Mouse (Mus musculus) left cerebral cortex, adult 2 months (tissue): ENCODE measurements around the gene Hoxa7. TPM values are rescaled to one million over a fixed set of nuclear protein-coding genes. Genes with fewer than 3 reads are reported as not detected.

Experiments
- DNase-seq, 2 experiments: peaks; one replicate each; pipeline ENCODE4 v3.0.0; 2021 to 2022; ENCODE audit warnings: low spot score in 2 of 2, mixed read lengths in 1 of 2; ENCODE audit errors: extremely low spot score in 1 of 2
- H3K27ac ChIP-seq: fragments of 200-600 bp; 2 replicates; pipeline ENCODE4 v1.8.1; 2022
- H3K4me3 ChIP-seq: fragments of 200-600 bp; 2 replicates; pipeline ENCODE4 v1.8.1; 2022
- CTCF ChIP-seq: fragments of 200-600 bp; IDR thresholded peaks from 2 replicates; pipeline ENCODE4 v1.8.1; 2022; ENCODE audit warnings: antibody characterized with exemption, mild to moderate bottlenecking, moderate library complexity
- intact Hi-C: fragments of 180-260 bp; cut with DNase I; formaldehyde crosslinking; loops from one replicate; pipeline ENCODE4 v1.15.1; 2025
- total RNA-seq, 2 experiments: library from RNA; stranded (reverse); gene quantifications; 2 replicates each; pipeline ENCODE4 v1.2.3; 2021

Hoxa7 gene
- total RNA-seq, 2 experiments from 2014 or later = not detected

DNA sequence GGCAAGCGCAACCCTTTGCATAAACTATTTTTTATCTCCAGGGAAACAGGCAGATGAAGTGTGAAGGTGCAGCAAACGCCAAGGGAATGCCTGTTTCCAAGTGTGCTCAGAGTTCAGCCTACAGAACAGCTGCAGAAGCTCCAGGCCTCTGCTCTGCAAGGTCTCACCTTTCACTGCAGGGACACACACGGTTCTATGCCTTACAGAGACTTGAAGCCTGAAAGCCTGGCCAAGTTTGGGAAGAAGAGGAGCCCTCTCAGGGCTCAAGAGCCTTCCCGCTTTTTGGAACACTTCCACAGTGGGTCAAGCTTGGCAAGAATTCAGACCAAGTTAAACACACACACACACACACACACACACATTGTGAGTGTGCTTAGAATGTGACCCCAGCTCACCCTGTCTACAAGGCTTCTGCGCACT, 32.5 kb downstream of the Hoxa7 start:
- TF ChIP-seq CTCF = no peak
- intact Hi-C loops = no loop called here
- Histone ChIP-seq H3K4me3 (no peak overlapping the region), H3K27ac (no peak overlapping the region)
- DNase-seq = no peak

DNA sequence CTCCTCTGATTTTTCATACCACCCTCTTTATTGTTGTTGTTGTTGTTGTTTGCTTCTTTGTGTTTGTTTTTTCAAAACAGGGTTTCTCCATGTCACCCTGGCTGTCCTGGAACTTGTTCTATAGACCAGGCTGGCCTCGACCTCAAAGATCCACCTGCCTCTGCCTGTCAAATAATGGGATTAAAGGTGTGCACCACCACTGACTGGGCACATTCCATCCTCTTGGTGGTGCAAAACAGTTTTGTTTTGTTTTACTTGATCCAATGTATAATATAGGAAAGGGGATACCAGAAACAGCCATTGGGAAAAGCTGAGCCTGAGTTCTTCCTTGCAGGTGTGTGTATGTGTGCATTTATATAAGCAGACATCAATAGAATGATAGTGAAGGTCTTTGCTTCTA, 35.2 kb downstream of the Hoxa7 start:
- Histone ChIP-seq H3K27ac (no peak overlapping the region), H3K4me3 (no peak overlapping the region)
- no peak for TF ChIP-seq CTCF
- intact Hi-C loops = no loop called here
- no peak for DNase-seq

DNA sequence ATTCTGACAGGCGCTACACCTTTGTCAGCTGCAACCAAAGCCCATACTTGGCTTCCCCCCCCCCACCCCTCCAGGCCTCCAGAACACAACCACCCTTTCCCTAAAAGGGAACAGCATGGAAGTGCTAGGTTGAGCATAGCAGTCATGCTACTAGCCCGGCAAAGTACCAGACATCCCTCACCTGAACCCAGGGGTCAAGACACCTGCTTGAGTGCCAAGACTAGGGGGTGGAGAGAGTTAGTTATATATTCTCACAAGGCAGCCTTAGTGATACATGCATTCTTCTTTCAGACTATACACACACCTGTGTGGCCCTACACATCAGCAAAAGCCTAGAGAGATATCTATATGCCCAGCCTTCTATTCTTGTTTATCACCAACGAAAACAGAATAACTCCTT, 35.8 kb downstream of the Hoxa7 start:
- TF ChIP-seq CTCF = no peak
- intact Hi-C loops = no loop called here

DNA sequence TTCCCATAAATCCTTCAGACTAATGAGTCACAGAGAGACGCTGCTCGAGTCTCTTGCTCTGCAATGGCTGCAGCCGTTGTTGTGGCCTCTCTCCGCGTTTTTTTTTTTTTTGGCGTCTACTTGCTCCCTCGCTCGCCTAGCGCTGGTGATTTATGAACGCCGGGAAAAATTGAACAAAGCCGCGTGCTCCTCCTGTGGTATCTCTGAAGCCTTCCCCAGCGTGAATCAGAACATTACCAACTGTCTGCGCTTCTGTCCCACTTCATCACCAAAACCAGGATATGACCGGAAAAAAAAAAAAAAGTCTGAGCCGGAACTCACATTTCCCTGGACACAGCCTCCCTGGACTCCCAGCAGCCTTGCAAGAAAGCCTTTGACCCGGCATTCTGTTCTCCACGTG, 36.4 kb downstream of the Hoxa7 start:
- no peak for DNase-seq
- intact Hi-C loops = no loop called here
- TF ChIP-seq CTCF = no peak
- Histone ChIP-seq H3K4me3 (no peak overlapping the region), H3K27ac (no peak overlapping the region)

More for the DNA sequence above, 35.8 kb downstream of the Hoxa7 start:
- no peak for DNase-seq
- no peak overlapping the region for H3K4me3 ChIP-seq
- no peak overlapping the region for H3K27ac ChIP-seq

DNA sequence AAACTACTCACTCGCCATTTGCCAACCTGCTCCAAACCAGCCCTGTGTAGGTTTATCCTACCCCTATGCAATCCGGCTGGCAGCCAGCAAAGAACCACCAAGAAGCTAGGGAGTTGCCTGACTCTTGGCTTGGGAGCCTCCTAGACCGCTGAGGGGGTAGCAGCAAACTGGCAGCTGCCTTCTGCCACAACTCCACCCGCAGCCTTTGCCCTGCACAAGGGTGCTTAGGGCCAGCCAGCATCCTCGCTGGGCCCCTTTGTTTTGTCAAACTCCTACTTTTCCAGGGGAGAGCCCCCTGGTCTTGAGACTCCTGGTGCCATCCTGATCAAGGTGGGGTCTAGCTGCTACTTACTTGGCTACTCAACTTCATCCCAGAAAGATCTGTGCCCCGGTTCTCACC, 37.0 kb downstream of the Hoxa7 start:
- H3K4me3 ChIP-seq = no peak overlapping the region
- no peak for TF ChIP-seq CTCF
- intact Hi-C loops = no loop called here
- no peak for DNase-seq
- H3K27ac ChIP-seq = no peak overlapping the region

DNA sequence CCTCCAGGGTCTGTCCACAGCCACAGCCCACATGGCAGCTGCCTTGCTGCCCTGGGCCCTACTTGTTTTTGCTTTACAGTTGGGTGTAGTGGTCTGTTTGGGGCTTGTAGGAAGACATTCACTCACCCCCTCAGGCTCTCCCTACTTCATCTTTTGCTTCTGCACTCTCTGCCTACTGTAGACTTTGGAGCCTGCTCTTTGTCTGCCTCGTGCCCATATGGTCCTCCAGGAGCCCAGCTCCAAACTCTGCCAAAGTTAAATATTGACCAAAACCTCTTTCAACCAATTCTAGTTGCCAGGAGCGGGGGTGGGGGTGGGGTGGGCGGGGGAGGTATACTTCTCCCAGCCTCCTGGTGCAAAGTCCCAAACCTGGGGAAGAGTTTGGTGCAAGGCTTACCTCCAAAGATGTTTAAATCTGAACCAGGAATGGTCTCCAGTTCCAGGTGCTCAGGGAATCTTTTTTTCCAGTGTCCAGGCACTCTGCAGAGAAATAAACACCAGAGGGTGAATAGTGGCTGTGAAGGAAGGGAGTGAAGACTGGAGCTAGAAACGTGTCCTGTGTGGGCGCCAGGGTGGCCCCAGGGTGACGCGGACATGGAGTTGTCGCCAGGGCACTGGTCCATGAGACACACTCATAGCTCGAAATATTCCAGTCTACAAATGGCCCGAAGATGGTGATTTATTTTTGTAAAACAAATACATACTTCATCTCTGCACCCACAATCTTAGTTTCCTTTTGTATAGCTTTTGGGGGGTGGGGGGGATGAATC, 38.2 kb downstream of the Hoxa7 start:
- no peak for TF ChIP-seq CTCF
- H3K27ac ChIP-seq = no peak overlapping the region
- intact Hi-C loops = no loop called here
- DNase-seq = no peak
- H3K4me3 ChIP-seq = no peak overlapping the region

DNA sequence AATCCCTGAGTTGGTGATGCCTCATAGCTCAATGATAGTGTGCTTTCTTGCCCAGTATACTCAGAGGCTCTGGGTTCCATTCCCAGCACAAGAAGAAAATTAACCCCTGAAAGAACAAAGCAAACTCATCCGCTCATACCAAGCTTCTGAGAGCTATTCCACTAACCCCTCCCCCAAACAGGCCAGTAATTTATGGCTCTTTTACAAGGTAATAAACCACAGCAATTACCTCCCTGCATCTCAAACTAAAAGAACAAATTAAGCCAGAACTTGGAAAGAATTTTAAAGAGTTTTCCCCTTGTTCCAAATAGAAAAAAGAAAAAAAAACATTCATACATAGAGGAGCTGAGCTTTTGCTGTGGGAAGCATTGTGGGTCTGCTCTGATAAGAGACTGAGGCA, 38.9 kb downstream of the Hoxa7 start:
- no peak overlapping the region for H3K27ac ChIP-seq
- TF ChIP-seq CTCF = no peak
- intact Hi-C loops = no loop called here
- no peak overlapping the region for H3K4me3 ChIP-seq
- no peak for DNase-seq

DNA sequence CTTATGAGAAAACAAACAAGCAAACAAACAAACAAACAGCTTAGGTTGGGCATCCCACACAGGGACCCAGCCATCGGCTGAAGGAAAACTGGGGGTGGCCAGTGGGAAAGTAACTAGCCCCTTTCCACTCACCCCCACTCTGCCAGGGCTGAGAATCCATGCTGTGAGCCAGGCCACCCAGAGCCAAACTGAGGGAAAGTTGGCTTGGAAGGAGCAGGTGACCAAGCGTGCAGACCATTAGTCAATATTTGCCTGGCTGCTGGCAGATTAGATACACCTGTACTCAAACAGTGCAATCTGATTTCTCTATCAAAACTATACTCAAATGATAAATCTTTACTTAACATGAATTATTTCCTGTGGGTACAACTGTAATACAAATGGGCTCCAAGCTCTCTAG, 39.6 kb downstream of the Hoxa7 start:
- DNase-seq = no peak
- no peak for TF ChIP-seq CTCF
- intact Hi-C loops = no loop called here
- H3K4me3 ChIP-seq = no peak overlapping the region
- H3K27ac ChIP-seq = no peak overlapping the region

DNA sequence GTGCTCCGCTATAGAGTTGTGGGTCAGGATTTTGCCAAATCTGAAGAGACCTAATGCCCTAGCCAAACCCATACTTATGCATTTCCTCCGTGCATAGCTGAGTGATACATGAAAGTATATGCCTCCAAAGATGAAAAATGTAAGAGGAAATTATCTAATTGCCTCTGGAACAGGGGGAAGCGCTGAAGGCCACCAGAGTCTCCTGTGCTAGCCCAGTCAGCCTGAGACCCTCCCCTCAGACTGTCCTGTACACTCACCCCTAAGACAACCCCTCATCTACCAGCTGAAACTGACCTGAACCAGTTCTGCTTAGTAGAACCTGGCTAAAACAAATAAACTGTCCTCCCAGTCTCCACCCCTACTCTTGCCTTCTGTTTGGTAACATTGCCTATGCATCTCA, 40.9 kb downstream of the Hoxa7 start:
- Histone ChIP-seq H3K4me3 (no peak overlapping the region), H3K27ac (no peak overlapping the region)
- intact Hi-C loops = no loop called here
- TF ChIP-seq CTCF = no peak
- DNase-seq = no peak

DNA sequence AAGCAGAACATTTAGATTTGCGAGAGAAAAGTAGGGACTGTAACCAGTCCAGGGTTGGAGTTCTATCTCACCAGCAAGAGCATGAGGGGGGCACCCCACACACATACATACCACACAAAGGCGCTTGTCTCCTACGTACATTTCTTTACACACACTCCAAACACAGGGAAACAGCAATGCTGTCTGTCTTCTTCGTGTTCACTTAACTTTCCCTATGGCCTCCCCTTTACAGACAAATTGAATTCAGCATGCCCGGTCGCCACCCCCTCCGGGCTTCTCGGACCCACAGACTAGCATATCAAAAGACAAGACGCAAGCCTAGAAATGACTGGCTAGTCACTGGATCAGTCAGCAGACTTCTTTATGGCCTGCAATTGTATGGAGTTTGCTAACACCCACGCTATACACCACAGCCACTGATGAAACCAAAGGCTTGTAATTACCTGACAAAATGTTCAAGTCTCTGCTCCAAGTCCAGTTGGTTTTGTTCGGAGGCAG, 41.4 kb downstream of the Hoxa7 start:
- no peak overlapping the region for H3K27ac ChIP-seq

DNA sequence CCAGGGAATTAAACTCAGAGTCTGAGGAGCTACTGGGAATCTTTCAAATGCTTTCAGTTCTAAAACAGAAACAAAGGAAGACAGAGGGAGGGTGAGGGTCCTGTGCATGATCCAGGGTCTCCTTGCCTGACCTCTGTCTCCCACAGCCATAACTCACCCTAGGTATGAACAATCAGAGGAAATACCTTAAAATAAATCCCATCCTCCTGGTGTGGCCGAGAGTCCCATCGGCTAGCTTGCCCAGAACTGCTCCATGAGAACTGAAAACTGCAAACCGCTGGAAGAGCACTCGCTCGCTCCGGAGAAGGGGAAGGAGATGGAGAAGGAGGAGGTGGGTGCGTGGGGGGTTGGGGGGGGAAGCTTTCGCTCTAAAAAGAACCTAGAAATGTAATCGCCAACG, 42.0 kb downstream of the Hoxa7 start:
- intact Hi-C loops = no loop called here
- Histone ChIP-seq H3K27ac (no peak overlapping the region), H3K4me3 (no peak overlapping the region)
- no peak for TF ChIP-seq CTCF
- DNase-seq = no peak

More for the DNA sequence above, 41.4 kb downstream of the Hoxa7 start:
- no peak overlapping the region for H3K4me3 ChIP-seq
- DNase-seq = no peak
- no peak for TF ChIP-seq CTCF
- intact Hi-C loops = no loop called here

DNA sequence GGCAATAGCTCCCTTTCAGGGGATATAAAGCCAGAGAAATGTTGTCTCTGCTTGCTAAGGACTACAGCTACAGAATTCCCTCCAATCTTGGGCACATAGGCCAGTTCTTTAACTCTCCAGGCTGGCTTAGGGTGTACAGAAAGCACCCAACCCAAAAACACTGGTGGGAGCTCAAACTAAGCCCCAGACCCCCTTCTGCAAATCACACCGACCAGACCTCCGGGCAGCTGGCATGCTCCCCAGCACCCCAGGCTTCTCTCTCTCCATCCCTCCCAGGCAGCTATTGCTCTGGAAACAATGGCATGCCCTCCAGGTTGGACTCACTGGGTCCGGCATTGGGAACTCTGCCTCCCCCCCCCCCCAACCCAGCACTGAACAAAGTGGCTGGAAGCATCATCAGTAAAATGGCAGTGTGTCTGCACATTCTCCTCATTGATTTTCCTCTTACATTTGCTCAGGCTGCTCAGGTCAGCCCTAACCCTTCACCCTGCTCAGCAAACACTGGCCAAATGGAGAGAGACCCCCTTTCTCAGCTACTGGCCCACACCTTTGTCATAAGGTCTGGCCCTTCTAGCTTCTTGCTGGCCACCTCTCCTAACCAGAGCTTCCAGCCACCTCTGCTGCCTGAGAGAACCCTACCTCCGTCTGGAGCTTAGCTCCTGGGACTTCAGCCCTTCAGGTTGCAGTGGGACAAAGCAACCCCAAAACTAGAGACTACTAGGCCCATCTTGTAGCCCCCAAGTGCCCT, 42.6 kb downstream of the Hoxa7 start:
- Histone ChIP-seq H3K27ac (no peak overlapping the region), H3K4me3 (no peak overlapping the region)
- DNase-seq = no peak
- TF ChIP-seq CTCF = no peak
- intact Hi-C loops = no loop called here
